Mouse (Mus musculus) left cerebral cortex, postnatal 36 days (tissue): ENCODE results near the gene Cldn2. TPM values are rescaled to one million over a fixed set of nuclear protein-coding genes. Genes with fewer than 3 reads are reported as not detected.
A peak's percentile ranks its signal among the peaks of the same experiment; 100 is the strongest.

Experiments
- DNase-seq, 2 experiments: peaks; one replicate each; pipeline ENCODE4 v3.0.0; 2021 to 2022; ENCODE audit warnings: low spot score in 2 of 2, mixed read lengths in 1 of 2
- intact Hi-C: fragments of 180-260 bp; cut with DNase I; formaldehyde crosslinking; loops from one replicate; pipeline ENCODE4 v1.15.1; 2025
- total RNA-seq, 2 experiments: library from RNA; stranded (reverse); gene quantifications; 2 replicates each; pipeline ENCODE4 v1.2.3; 2021

The Cldn2 gene
- total RNA-seq, 2 experiments from 2014 or later, result 0.54 to 0.66 TPM

GRCm38 (mm10) chrX:139803028-139803427 is 2.4 kb downstream of the Cldn2 start:
- no peak for DNase-seq
- intact Hi-C loops, result no loop called here

- intact Hi-C loops, result no loop called here
- DNase-seq, result no peak
Observed at GRCm38 (mm10) chrX:139805918-139806317, 5.3 kb downstream of the Cldn2 start.

GRCm38 (mm10) chrX:139807391-139807790 is 6.8 kb downstream of the Cldn2 start:
- no peak for DNase-seq
- intact Hi-C loops, result no loop called here

- no peak for DNase-seq
- intact Hi-C loops, result no loop called here
Observed at GRCm38 (mm10) chrX:139808085-139808484, 7.5 kb downstream of the Cldn2 start.

- DNase-seq, result no peak
- intact Hi-C loops, result no loop called here
Observed at GRCm38 (mm10) chrX:139808501-139808900, 7.9 kb downstream of the Cldn2 start.

GRCm38 (mm10) chrX:139812636-139813298 is 12.1 kb downstream of the Cldn2 start:
- intact Hi-C loops, result no loop called here
- no peak for DNase-seq

- DNase-seq, result no peak
- intact Hi-C loops, result no loop called here
Observed at GRCm38 (mm10) chrX:139813299-139814002, 12.8 kb downstream of the Cldn2 start.

GRCm38 (mm10) chrX:139814018-139814635 is 13.5 kb downstream of the Cldn2 start:
- DNase-seq, result no peak

GRCm38 (mm10) chrX:139815201-139815600 is 14.6 kb downstream of the Cldn2 start:
- intact Hi-C loops, result no loop called here
- DNase-seq, result no peak

More at GRCm38 (mm10) chrX:139814018-139814635, 13.5 kb downstream of the Cldn2 start:
- intact Hi-C loops, result no loop called here

- no peak for DNase-seq
- intact Hi-C loops, result no loop called here
Observed at GRCm38 (mm10) chrX:139825402-139825801, 24.8 kb downstream of the Cldn2 start.

GRCm38 (mm10) chrX:139826926-139827325 is 26.3 kb downstream of the Cldn2 start:
- DNase-seq, result no peak
- intact Hi-C loops, result no loop called here

GRCm38 (mm10) chrX:139828363-139829092 is 27.9 kb downstream of the Cldn2 start:
- intact Hi-C loops, result no loop called here
- DNase-seq, result no peak

GRCm38 (mm10) chrX:139832464-139832863 is 31.8 kb downstream of the Cldn2 start:
- DNase-seq, result peak; percentile 12 to 17
- intact Hi-C loops, result loop anchor here (2.0 to 10.0 kb wide), 2 partner anchors 58 to 458 kb away; no protein-coding TSS in a partner anchor

- intact Hi-C loops, result loop anchor here (10.0 kb wide), 1 partner anchor 464 kb away; no protein-coding TSS in a partner anchor
Observed at GRCm38 (mm10) chrX:139839057-139839456, 38.4 kb downstream of the Cldn2 start.

GRCm38 (mm10) chrX:139841091-139841490 is 40.5 kb downstream of the Cldn2 start:
- DNase-seq, result no peak
- intact Hi-C loops, result no loop called here

More at GRCm38 (mm10) chrX:139839057-139839456, 38.4 kb downstream of the Cldn2 start:
- no peak for DNase-seq

- no peak for DNase-seq
- intact Hi-C loops, result no loop called here
Observed at GRCm38 (mm10) chrX:139854795-139855194, 54.2 kb downstream of the Cldn2 start.

- intact Hi-C loops, result no loop called here
- no peak for DNase-seq
Observed at GRCm38 (mm10) chrX:139859402-139859801, 58.8 kb downstream of the Cldn2 start.
